Mouse (Mus musculus) intestine, embryonic 16.5 days (tissue): ENCODE measurements around the gene D5Ertd579e. TPM values are rescaled to one million over a fixed set of nuclear protein-coding genes. Genes with fewer than 3 reads are reported as not detected.

Experiments
- ATAC-seq: fragments of 200-750 bp; cut with Nextera tagmentation; 2 replicates; pipeline ENCODE4 v1.8.0; 2017; ENCODE audit warnings: moderate TSS enrichment, moderate library complexity
- H3K27ac ChIP-seq: fragments of 300-500 bp; sonication (generic); 2 replicates; pipeline ENCODE4 v1.5.1; 2014; ENCODE audit warnings: mild to moderate bottlenecking, low read length
- H3K27me3 ChIP-seq: fragments of 300-500 bp; sonication (generic); replicated peaks from 2 replicates; pipeline ENCODE4 v1.6.1; 2014; ENCODE audit warnings: low read length, control low read depth, mixed read lengths; ENCODE audit not compliant: control insufficient read depth, insufficient read depth
- H3K36me3 ChIP-seq: fragments of 300-500 bp; sonication (generic); 2 replicates; pipeline ENCODE4 v1.6.1; 2014; ENCODE audit warnings: low read length, control low read depth; ENCODE audit not compliant: control insufficient read depth, insufficient read depth
- H3K4me1 ChIP-seq: fragments of 300-500 bp; sonication (generic); 2 replicates; pipeline ENCODE4 v1.6.1; 2014; ENCODE audit warnings: low read length, control low read depth, mixed read lengths; ENCODE audit not compliant: control insufficient read depth, insufficient read depth
- H3K4me2 ChIP-seq: fragments of 300-500 bp; sonication (generic); 2 replicates; pipeline ENCODE4 v1.6.1; 2014; ENCODE audit warnings: low read depth, low read length, control low read depth
- H3K4me3 ChIP-seq: fragments of 300-500 bp; sonication (generic); 2 replicates; pipeline ENCODE4 v1.5.1; 2014; ENCODE audit warnings: mild to moderate bottlenecking, low read length
- H3K9ac ChIP-seq: fragments of 300-500 bp; sonication (generic); 2 replicates; pipeline ENCODE4 v1.6.1; 2014; ENCODE audit warnings: low read depth, low read length
- H3K9me3 ChIP-seq: fragments of 300-500 bp; sonication (generic); 2 replicates; pipeline ENCODE4 v1.6.1; 2016; ENCODE audit warnings: low read length, control low read depth; ENCODE audit not compliant: control insufficient read depth
- WGBS: fragments of 180-500 bp; shearing (Covaris S2); extraction: QIAGEN DNeasy Blood & Tissue Kit; methylation state at CpG from one replicate; pipeline ENCODE4 v1.1.7; 2014; 5-methylcytosine and 5-hydroxymethylcytosine counted together
- polyA plus RNA-seq: library from polyadenylated mRNA; unstranded; fragments of >200 nt; fragmentation: Nextera tagmentation; extraction: Ambion mirVana; gene quantifications from 2 replicates; pipeline ENCODE4 v1.2.1, GENCODE M21; 2015

The D5Ertd579e gene
- polyA plus RNA-seq, 1 experiment from 2014 or later: 14.0 TPM

DNA sequence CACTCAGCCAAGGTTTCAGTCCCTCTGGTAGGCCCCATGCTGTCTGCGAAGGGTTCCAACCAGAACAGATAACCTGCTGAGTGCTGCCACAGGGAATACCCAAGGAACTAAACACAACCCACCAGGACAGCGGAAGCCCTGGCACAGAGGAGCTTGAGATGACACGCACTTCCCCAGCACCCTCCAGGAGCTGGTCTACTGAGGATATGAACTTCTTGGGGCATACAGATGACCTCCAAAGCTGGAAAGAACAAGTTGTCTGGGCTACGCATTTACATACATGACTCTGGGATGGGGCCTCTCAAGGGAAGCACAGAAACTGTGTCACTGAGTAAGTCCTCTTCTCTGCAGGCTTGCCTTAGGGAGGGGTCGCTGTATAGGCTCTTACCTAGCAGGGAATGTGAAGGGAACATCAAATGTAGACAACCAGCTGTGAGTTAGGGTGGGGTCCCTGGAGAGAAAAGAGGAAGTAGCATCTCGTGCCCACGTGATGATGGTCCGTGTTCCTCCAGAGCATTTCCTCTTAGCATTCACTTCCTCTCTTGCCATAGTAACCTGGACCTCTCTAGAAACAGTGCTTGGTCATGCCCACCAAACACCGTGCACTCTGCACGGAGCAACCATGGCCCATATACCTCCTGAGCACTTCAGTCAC, 132.9 kb downstream of the D5Ertd579e start:
- Histone ChIP-seq H3K36me3 (no peaks in the 10 kb centered on the region; the same call in 1 of the 2 replicates), H3K9ac (no peak overlapping the region), H3K4me1 (peaks cover 14% of the 10 kb centered on the region), H3K4me2 (no peak overlapping the region), H3K27ac (peak overlapping the region; percentile 8; the same call in 1 of the 2 replicates), H3K4me3 (no peak overlapping the region), H3K9me3 (no peaks in the 10 kb centered on the region), H3K27me3 (no peaks in the 10 kb centered on the region)
- WGBS: 84% methylated on average over 10 of the region's 10 CpGs
- ATAC-seq: no peak

DNA sequence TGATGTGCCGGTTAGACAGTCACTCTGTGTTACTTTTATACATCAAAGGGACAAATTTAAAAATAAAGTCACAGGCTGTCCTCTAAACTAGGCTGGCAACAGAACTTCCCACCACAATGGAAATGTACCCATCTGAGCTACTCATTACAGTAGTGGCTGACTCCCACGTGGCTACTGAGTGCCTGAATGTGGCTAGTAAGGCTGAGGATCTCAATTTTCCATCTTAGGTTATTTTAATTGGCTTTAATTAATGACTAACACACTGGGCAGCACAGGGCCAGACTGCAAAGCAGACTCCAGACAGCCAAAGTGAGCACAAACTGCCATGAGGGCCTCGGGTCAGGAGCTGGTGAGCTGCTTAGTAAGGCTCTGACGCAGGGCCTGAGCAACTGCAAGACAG, 134.3 kb downstream of the D5Ertd579e start:
- no peak overlapping the region for H3K9ac ChIP-seq

DNA sequence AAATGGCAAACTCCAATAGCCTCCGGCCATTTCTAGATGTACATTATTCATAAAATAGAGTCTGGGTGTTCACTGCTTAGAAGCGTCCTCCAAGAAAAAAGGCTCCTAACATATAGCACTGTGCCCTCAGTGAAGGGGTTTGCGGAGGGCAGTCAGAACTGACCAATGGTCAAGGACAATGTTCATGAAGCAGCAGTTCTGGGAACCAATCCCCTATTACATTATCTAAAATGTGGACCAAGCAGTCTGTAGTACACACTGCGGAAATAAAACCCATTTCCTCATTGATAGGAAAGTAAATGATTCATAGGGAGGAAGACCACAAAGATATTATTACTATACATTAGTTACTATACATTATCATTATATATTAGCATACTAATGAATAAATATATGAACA, 135.3 kb downstream of the D5Ertd579e start:
- 84% methylated on average over 4 of the region's 4 CpGs for WGBS
- Histone ChIP-seq H3K4me3 (no peak overlapping the region), H3K4me2 (0 out of 2 replicates have a peak overlapping the region, but pooled peaks have one; percentile 24), H3K27me3 (no peaks in the 10 kb centered on the region), H3K9ac (no peak overlapping the region), H3K27ac (peak overlapping the region; percentile 88), H3K9me3 (no peaks in the 10 kb centered on the region), H3K36me3 (no peaks in the 10 kb centered on the region), H3K4me1 (peaks cover 20% of the 10 kb centered on the region)
- ATAC-seq: peak; percentile 28

More for the DNA sequence above, 134.3 kb downstream of the D5Ertd579e start:
- H3K9me3 ChIP-seq: no peaks in the 10 kb centered on the region
- H3K4me1 ChIP-seq: peaks cover 17% of the 10 kb centered on the region
- ATAC-seq: no peak
- H3K27me3 ChIP-seq: no peaks in the 10 kb centered on the region
- no peaks in the 10 kb centered on the region for H3K36me3 ChIP-seq
- H3K27ac ChIP-seq: no peak overlapping the region
- WGBS: 87% methylated on average over 4 of the region's 4 CpGs
- H3K4me3 ChIP-seq: no peak overlapping the region
- H3K4me2 ChIP-seq: no peak overlapping the region

DNA sequence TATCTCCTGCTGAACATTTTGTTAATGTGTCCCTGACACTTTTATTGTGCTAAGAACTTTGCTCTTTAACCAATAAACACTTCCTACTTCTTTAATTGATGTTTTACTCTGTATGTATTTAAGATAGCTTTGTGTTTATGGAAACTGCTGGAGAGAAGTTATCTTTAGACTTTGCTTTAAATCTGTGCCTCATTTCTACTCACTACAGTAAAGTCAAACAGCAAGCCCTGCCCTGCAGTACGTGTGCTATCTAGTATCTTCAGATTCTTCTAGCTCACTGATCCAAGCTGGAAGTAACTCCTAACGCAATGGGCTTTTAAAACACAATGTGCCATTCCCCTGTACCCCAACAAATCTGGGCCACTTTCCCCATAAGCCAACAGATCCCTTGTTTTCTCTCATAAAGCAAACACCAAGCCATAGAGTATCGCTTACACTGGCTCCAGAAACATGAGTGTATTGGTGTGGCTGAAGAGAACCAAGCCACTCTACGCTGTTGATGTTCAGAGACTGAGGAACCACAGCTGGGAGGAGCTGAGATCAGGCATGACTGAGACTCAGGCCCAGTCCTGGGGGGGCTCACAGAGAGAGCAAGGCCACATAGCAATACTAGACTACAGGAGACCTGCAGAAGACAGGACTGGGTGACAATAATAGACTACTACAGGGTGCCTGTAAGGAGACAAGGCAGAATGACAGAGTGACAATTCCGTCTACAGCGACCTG, 136.2 kb downstream of the D5Ertd579e start:
- Histone ChIP-seq H3K9ac (peak overlapping the region; percentile 41; the same call in 1 of the 2 replicates), H3K9me3 (no peaks in the 10 kb centered on the region), H3K4me2 (peak overlapping the region; percentile 24; the same call in 1 of the 2 replicates), H3K27ac (peak overlapping the region; percentile 95), H3K36me3 (no peaks in the 10 kb centered on the region), H3K27me3 (no peaks in the 10 kb centered on the region), H3K4me1 (peaks cover 22% of the 10 kb centered on the region), H3K4me3 (no peak overlapping the region)
- peak; percentile 70 for ATAC-seq
- 63% methylated on average over 6 of the region's 6 CpGs for WGBS

DNA sequence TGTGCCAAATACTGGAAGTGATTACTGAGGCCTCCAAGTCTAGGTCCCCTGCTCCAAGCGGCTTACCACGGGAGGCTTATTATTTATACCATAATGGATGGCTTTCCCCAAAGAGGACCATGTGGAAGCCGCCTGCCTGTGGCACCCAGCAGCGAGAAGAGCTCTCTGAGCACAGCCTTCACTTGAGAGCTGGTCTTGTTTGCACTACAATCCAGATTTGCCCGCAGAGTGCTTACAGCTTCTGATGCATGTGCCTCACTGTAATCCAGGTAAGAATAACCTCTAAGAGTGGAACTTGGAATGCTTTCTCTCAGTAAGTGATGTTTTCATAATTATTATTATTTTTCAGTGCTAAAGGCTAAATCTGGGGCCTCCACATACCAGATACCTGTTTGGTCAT, 136.7 kb downstream of the D5Ertd579e start:
- ATAC-seq: no peak
- no peaks in the 10 kb centered on the region for H3K9me3 ChIP-seq
- H3K4me1 ChIP-seq: peaks cover 28% of the 10 kb centered on the region
- H3K9ac ChIP-seq: no peak overlapping the region
- whole genome bisulfite sequencing: 69% methylated on average over 5 of the region's 5 CpGs
- H3K27me3 ChIP-seq: no peaks in the 10 kb centered on the region
- no peaks in the 10 kb centered on the region for H3K36me3 ChIP-seq
- H3K4me2 ChIP-seq: no peak overlapping the region
- H3K4me3 ChIP-seq: no peak overlapping the region
- H3K27ac ChIP-seq: peak overlapping the region; percentile 95

DNA sequence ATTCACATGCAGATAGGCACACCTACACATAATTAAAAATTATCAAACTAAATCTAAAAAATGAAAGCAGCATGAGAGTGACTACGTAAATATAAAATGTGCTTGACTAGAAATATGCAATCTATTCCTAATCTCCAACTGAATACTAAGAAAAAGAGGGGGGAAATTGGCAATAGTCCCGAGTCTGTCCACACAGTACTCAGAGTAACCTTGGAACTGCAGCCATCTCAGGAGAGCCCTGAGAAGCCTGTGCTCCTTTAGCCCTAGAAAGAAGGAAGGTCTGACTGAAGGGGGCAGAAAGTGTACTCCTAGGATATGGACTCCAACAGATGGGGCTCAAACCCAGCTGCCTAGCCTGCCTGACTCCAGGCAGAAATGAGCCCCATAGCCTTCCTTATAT, 137.3 kb downstream of the D5Ertd579e start:
- Histone ChIP-seq H3K9me3 (no peaks in the 10 kb centered on the region), H3K9ac (no peak overlapping the region), H3K4me1 (peaks cover 32% of the 10 kb centered on the region), H3K4me2 (no peak overlapping the region), H3K27ac (peak overlapping the region; percentile 95), H3K4me3 (no peak overlapping the region), H3K27me3 (no peaks in the 10 kb centered on the region), H3K36me3 (no peaks in the 10 kb centered on the region)
- ATAC-seq: no peak
- WGBS: 74% methylated on average over 2 of the region's 2 CpGs

DNA sequence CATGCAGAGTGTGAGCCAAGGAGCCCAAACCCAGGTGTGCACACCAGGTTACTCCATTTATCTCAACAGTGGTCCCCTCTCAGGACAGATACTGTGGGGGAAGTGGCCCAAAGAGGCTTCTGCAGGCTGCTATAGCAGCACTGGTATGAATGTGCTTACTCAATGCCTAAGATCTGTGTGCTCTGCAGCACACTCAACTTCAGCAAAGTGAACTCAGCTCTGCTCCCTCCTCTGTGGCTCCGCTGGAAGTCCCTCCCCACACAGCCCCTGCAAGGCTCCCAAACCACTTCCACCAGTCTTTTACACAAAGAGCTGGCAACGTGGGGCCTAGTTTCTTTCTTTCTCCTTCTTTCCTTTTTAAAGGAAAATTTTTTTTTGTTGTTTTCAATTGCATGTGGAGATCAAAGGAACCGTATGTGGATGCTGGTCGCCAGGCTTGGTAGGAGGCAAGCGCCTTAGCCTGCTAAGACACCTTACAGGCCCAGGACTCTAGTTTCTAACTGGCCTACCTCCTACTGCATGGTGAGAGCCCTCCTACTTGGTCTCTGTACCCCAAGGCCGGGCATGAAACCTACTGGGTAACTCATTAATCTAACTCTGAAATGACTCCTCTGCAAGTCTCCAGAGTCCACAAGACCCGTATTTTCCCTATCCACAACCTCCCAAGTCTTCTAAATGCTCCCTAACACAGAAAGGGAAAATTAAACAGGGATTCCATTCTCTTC, 138.1 kb downstream of the D5Ertd579e start:
- Histone ChIP-seq H3K9ac (peak overlapping the region; percentile 12), H3K36me3 (no peaks in the 10 kb centered on the region), H3K27me3 (no peaks in the 10 kb centered on the region), H3K4me2 (0 out of 2 replicates have a peak overlapping the region, but pooled peaks have one; percentile 3), H3K4me3 (no peak overlapping the region), H3K9me3 (no peaks in the 10 kb centered on the region), H3K27ac (peak overlapping the region; percentile 95), H3K4me1 (peaks cover 36% of the 10 kb centered on the region)
- WGBS: 46% methylated on average over 7 of the region's 7 CpGs
- ATAC-seq: peak; percentile 75

DNA sequence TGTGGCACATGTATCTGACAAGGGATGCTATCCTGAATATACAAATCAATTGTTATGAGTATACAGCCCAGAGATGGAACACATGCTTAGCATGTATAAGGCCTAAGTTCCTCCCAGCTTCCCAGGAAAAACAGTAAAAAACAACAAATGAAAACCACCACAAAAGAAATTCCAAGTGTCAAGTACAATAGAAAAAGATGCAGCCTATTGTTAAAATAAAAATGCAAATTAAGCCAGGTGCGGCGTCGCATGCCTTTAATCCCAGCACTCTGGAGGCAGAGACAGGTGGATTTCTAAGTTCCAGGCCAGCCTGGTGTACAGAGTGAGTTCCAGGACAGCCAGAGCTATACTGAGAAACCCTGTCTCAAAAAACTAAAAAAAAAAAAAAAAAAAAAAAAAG, 138.9 kb downstream of the D5Ertd579e start:
- H3K4me1 ChIP-seq: peaks cover 36% of the 10 kb centered on the region
- H3K27ac ChIP-seq: no peak overlapping the region
- no peaks in the 10 kb centered on the region for H3K36me3 ChIP-seq
- no peaks in the 10 kb centered on the region for H3K9me3 ChIP-seq
- no peak overlapping the region for H3K9ac ChIP-seq
- H3K4me3 ChIP-seq: no peak overlapping the region
- no peak for ATAC-seq
- WGBS: 80% methylated on average over 3 of the region's 3 CpGs
- H3K4me2 ChIP-seq: no peak overlapping the region
- no peaks in the 10 kb centered on the region for H3K27me3 ChIP-seq

DNA sequence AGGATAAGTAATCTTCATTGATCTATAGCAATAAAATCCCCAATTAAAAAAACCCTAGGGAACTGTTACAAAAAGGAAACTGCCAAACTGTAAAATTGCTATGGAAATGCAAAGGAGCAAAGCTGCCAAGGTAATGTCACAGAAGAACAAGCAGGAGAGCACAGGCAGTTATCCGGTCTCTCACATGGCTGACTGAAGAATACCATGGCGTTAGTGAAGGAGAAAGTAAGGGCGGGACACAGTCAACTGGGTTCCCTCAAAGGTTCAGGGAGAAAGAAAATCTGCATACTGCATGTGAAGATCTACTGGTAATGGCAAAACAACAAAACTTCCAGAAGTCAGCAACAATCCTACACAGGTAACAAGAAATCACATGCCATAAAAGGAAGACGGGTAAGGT, 139.5 kb downstream of the D5Ertd579e start:
- H3K4me1 ChIP-seq: peaks cover 36% of the 10 kb centered on the region
- H3K4me2 ChIP-seq: no peak overlapping the region
- H3K36me3 ChIP-seq: no peaks in the 10 kb centered on the region
- H3K4me3 ChIP-seq: no peak overlapping the region
- no peaks in the 10 kb centered on the region for H3K9me3 ChIP-seq
- H3K9ac ChIP-seq: no peak overlapping the region
- no peak overlapping the region for H3K27ac ChIP-seq
- WGBS: 79% methylated on average over 4 of the region's 4 CpGs
- H3K27me3 ChIP-seq: no peaks in the 10 kb centered on the region
- ATAC-seq: no peak
